Mouse (Mus musculus) retina, postnatal 7 days (tissue): ENCODE data around the gene Pwwp2a.

Source experiments
- DNase-seq: peaks from one replicate; pipeline ENCODE4 v3.0.0-alpha.2; 2012; ENCODE audit warnings: low read depth, low spot score

Pwwp2a gene

DNA sequence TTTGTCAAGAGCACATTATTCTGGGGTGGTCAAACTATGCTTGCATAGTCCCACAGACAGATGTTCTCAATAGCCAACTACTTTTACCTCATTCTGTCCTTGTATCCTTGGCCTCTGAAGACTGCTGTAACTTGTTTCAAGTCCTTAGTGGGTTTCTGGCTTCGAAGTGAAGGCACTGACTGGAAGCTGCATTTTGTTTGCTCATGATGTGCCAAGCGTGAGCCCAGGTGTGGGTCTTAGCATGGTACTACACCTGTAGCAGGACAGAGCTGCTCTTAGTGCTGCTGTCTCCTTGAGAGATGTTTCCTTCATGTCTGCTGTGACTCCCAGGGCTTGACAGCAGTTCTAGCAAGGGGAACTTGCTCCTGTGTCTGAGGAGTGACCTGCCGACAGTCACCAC lies 41.6 kb downstream of the Pwwp2a start:
- DNase-seq, result no peak

DNA sequence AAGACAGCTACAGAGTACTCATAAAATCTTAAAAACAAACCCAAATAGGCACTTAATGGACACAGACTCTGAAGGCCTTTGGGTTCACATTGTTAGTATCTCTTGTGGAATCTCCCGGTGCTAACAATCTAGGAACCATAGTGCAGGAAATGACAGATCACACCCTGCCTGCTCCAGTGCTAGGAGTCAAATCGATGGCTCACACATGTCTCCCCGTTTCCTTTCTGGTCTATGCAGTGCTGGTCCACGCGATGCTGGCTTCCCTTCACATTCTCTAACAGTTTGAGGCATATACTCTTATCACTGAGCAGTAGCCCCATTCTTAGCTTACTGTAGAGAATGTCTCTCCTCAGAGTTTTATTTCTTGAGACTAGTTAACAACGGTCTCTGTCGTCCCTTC lies 46.0 kb downstream of the Pwwp2a start:
- no peak for DNase-seq

DNA sequence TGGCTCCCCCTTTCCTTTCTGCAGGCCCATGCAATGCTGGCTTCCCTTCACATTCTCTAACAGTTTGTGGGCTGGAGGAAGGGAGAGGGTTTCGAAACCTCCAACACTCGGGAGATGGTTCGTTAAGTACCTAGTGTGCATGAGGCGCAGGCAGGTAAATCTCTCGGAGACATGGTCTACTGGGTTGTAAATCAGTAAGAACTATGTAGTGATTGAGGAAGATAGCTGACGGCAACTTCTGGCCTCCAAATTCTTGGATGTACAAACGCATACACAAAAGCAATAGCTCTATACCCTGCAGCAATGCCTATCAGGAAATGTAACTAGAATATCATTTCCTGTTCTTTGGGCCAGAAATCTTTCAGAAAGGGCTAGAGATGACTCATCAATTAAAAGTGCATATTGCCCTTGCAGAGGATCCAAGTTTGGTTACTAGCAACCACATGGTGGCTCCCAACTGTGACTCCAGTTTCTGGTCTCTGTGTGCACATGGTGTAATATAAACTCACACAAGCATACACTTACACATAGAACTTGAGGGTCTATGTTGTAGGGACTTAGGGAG lies 47.0 kb downstream of the Pwwp2a start:
- no peak for DNase-seq

DNA sequence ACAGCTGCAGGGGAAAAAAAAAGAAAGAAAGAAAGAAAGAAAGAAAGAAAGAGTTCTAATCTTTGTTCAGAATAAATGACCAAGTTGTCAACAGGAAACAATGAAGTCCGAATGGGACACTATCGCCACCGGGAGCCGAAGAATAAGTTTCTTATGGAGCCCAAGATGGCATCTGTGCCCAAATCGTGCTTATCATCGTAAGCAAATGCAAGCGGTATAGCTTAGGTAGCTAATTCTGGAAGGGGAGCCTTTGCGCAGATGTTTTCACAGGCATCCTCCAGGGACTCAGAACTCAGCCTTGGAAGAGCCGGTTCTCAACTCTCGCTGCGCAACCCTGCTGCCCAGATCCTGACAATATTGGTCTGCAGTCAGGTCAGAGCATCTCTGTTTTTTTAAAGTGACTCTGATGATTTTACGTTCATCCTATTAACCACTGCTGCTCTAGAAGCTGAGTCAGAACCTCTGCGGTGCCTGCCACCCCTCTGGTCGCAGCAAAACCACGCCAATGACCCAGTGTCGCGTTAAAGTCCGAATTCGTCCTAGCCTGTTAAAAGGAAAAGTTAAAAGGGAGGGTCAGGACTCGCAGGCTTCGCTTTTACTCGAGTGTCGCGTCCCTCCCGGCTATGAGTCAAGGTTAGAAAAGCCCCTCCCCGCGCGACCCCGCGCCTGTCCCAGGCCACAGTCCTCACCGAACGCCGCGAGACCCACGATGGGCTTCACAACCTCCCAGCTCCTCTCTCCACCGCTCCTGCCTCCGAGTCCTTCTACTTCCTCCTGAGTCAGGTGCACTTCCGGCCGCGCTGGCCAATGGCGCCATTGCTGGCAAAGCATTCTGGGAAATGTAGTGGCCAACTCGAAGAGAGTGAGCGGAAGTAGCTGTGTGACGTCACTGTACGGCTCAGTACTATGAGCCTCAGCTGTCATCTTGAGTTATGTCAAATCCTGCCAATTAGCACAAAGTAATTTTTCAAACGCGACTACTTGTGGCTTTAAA lies 65.7 kb downstream of the Pwwp2a start, which contains the start of gene Ttc1:
Gene Ttc1, minus strand, starts transcription at position 776 of the 994 bp plus-strand sequence.
- DNase-seq, result peak; percentile 95

DNA sequence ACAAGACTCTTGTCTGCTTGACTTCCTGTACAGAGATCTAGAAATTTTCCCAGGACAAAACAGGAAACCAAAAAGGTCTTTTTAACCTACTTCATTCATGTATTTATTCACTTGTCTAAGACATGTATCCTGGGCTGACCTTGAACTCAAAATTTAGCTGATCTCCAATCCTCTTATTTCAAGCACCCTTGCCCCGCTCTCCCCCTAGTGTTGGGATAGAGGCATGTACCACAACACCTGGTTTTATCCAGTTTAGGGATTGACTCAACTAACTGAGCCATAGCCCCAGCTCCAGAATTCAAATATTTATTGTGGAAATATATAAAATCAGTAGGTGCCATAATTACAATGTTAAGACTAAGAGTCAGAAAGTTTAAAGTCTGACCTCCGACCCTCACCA lies 69.7 kb downstream of the Pwwp2a start:
- no peak for DNase-seq

DNA sequence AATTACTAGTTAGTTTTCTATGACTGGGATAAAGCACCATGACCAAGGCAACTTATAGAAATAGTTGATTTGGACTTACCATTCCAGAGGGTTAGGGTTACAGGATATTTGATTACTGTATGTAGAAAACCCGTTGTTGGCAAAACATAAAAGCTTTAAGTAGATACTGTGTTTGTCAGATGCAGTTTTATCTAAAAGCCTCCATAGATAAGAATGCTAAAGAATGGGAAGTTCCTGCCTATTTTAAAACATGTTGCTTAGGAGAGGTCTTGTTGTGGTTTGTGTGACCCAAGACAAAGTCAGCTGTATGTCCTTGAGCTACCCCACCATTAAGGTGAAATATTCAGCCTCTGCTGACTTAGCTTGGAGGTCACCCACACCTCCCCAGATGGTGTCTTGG lies 72.8 kb downstream of the Pwwp2a start:
- DNase-seq, result no peak

DNA sequence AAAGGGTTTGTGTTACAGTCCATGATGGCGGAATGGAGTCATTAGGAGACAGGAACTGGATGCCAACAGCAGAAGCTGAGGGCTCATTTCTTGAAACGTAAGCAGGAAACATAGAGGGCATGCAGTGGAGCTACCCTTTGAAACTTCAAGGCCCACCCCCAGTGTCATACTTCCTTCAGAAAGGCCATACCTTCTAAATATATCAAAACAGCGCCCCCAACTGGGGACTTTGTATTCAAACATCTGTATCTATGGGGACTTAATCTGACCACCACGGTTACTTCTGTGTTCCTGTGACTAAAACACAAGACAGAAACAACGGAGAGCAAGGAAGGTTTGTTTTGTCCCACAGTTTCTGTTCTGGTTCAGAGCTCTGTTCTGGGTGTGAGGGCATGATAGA lies 73.6 kb downstream of the Pwwp2a start:
- DNase-seq, result no peak

DNA sequence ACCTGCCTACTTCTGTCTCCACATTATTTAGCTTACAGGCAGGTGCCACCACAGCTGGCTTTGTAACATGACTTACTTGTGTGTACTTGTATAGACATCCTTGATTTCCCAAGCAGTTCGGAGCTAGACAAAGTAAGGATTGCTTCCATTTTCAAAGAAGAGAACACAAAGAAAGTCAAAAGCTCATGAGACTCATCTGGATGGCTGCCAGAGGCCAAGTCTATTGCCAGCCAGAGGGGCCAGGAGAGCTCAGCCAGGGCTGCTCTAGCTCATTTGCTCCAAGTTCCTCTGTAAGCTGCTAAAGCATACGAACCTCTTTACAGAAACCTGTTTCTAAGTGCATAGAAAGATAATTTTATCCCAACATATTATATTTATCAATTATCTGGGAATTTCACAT lies 76.6 kb downstream of the Pwwp2a start:
- no peak for DNase-seq

DNA sequence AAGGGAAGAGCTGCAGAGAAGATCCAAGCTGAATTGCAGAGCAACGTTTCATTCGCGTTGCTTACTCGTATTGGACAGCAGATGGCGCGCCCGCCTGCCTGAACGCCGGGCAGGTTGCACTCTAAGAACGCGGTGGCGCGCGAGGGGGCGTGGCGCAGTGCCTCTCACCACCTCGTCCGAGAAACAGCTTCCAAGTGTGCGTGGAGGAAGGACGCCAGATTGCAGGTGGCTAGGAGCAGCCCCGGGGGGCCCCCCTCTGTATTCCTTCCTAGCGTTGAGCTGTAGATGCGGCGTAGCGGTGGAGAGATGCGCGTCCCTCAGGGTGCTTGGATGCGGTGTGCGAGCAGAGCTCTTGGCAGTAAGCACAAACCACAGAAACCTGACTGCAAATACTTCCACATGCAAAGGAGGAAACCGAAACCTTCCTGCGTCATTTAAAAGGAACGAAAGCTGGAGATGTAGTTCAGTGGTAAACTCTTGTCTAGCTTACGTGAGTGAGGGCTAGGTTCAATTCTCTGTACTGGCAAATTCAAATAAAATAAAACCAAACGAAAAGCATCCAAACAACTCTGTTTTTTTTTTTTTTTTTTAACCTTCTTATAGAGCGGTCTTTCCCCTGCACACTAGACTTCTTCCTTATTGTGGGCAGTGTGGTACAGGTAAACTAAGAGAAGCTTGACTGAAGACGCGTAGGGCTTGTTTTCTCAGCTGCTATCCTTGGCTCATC lies 85.3 kb downstream of the Pwwp2a start:
- peak; percentile 65 for DNase-seq

DNA sequence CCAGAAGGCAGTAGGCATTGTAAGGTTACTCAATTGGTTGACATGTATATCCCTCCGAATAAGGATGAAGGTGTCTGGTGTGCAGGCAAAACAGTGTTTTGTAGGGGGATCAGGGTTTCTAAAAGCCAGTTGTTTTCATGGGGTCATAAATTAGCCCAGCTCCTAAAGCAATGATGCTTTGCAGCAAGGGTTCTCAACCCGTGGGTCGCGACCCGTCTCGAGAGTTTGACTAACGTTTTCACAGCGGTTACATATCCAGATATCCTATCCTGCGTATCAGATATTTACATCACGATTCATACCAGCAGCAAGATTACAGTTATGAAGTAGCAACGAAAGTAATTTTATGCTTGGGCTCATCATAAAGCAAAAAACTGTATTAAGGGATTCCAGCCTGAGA lies 86.0 kb downstream of the Pwwp2a start:
- no peak for DNase-seq

DNA sequence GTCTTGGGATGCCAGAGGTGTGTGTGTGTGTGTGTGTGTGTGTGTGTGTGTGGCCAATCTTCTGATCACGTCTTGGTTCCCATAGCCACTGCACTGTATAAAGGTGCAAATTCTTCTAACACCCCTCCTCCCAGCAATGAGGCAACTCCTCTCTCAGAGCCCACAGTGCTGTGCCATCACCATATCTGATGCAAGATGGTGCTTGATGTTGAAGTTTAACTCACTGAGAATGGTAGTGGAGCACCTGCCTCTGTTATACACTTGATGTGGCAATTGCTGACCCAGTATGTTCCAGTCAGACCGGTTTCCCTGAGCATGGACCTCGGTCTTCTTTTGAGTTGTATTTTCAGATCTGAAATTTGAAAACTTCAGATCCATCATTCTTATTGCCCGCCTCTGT lies 88.3 kb downstream of the Pwwp2a start:
- no peak for DNase-seq
